Mouse (Mus musculus): ENCODE data around the gene Per3.

DNA sequence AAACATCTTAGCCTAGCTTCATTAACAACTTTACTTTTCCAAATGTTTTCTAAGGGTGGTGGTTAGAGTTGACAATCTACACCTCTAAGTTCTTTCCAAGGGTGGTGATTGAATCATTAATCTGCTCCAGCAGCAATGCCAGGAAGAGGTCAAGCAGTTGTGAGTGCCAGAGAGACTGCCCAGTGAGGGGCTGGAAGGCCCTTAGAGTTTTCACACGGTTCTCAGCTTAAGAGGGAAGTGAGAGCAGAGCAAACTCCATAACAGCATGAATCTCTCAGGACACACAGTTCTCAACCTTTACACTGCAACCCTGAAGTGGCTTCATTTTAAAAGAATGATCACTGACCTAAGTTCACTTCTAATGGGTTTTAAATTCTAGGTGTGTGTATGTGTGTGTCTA lies 69.3 kb downstream of the Per3 start:
- TF ChIP-seq CTCF (IDR thresholded peaks at IDR 0.05; ENCODE audit: low read depth) (no peak), EP300 (optimal IDR thresholded peaks at IDR 0.05) (no peak)
